Mouse (Mus musculus): Measurements from ENCODE around the gene Bcat2. TPM values are rescaled to one million over a fixed set of nuclear protein-coding genes. Genes with fewer than 3 reads are reported as not detected.

The Bcat2 gene
- total RNA-seq, 2 experiments from 2014 or later, result 20.5 to 23.4 TPM

GRCm38 (mm10) chr7:45574472-45575379, 4.8 kb downstream of the Bcat2 start:
- no peak for DNase-seq (ENCODE audit: extremely low spot score in 1 of 2, low spot score in 1 of 2)

GRCm38 (mm10) chr7:45585923-45586322, 16.0 kb downstream of the Bcat2 start:
- no peak for DNase-seq (ENCODE audit: extremely low spot score in 1 of 2, low spot score in 1 of 2)

DNA sequence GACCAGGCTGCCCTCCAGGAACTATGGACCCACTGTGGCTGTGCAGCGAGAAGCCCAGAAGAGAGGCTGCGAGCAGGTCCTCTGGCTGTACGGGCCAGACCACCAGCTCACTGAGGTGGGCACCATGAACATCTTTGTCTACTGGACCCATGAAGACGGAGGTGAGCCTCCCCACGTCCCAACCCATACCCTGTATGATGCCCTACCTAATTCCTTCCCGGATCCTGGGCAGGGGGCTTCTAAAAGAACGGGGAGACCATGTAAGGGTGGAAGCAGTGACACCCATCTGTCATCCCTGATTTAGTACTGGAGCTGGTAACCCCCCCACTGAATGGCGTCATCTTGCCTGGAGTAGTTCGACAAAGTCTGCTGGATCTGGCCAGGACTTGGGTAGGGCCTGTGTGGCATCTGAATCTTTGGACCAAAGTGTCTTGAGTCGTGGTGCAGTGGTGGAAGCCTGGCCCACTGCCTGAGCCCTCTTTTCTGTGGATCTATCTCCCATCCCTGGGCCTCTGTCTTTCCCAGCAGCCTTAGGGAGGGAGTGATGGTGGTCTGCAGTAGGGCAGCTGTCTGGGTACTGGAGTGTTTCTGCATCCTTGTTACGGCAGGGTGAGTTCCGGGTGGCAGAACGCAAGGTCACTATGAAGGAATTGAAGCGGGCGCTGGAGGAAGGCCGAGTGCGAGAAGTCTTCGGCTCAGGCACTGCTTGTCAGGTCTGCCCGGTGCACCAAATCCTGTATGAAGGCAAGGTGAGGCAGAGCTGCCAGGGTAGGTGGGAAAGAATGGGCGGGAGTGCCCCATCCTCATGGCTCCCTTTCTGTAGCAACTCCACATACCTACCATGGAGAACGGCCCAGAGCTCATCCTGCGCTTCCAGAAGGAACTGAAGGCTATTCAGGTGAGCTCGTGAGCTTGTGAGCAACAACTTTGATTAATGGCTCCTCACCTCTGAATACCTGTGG, 18.0 kb downstream of the Bcat2 start:
- DNase-seq (ENCODE audit: extremely low spot score in 1 of 2, low spot score in 1 of 2), result no peak

DNA sequence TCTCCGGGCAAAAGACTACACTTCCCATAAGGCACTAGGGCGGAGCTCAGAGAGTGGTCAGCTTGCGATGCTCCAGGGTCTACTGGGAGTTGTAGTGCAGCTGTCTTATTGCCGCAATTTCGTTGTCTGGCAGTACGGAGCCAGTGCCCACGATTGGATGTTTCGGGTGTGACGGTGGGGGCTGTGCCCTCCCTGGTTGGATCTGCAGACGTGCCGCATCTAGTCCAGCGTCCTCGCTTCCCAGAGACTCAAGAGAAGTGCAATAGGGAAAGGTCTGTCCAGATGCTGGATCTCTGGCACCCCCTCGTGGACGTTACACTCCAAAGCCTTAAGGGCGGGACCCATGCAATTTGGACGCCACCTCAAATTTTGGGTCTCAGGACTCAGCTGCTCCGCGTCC, 19.2 kb downstream of the Bcat2 start:
- peak; percentile 84 to 90 for DNase-seq (ENCODE audit: extremely low spot score in 1 of 2, low spot score in 1 of 2)

GRCm38 (mm10) chr7:45589898-45590297, 19.9 kb downstream of the Bcat2 start:
- DNase-seq (ENCODE audit: extremely low spot score in 1 of 2, low spot score in 1 of 2), result no peak

GRCm38 (mm10) chr7:45590874-45591273, 20.9 kb downstream of the Bcat2 start:
- no peak for DNase-seq (ENCODE audit: extremely low spot score in 1 of 2, low spot score in 1 of 2)

DNA sequence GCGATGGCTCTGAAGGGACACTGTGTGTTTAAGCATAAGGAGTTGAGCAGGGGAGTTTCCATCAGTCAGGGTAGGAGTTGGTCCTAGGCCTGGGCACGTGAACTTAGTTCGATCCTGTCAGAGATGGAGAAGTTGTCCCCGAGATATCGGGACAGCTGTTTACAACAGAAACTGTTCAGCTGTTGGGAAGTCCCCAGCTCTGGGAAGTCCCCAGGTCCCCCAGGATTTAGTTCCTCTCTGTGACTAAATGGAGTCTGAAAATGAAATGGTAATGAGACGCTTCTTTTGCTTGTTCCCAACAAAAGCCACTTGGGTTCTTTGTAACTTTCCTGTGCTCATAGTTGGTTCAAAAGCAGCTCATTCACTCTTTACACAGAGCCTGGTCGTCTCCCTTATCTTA, 21.9 kb downstream of the Bcat2 start:
- DNase-seq (ENCODE audit: extremely low spot score in 1 of 2, low spot score in 1 of 2), result no peak

DNA sequence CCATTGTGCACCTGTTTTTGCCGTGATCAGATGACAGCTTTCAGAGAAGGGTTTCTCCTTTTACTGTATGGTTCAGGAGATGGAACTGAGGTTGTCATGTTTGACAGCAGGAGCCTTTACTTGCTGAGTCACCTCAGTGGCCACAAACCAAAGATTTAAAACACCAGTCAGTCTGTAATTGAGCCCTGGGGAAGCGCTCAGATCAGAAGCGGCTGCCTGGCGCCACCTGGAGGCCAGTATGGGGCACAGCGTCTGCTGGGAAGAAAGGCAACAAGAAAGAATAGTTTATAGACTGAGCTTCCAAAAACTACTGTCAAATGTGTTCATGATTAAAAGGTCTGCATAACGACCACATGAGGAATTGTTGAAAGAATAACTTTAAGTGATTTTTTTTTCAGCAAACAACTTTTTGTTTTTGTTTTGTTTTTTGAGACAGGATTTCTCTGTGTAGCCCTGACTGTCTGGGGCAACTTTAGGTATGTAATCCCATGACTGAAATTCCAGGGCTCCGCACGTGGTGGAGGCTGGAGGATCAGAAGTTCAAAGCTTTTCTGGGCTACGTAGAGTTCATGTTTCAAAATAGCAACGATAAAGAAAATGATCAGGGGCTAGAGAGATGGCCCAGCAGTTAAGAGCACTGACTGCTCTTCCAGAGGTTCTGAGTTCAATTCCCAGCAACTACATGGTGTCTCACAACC, 23.3 kb downstream of the Bcat2 start:
- DNase-seq (ENCODE audit: extremely low spot score in 1 of 2, low spot score in 1 of 2), result peak; percentile 46 to 76

DNA sequence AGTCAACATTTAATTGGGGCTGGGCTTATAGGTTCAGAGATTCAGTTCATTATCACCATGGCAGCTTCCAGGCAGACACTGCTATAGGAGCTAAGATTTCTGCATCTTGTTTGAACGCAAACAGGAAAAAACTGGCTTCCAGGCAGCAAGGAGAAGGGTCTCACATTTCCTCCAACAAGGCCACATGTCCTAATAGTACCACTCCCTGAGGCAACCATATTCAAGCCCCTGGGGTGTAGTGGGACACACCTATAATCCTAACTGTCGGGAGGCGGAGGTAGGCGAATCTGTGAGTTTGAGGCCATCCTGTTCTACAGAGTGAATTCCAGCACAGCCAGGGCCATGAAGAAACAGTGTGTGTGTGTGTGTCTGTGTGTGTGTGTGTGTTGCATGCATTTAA, 25.2 kb downstream of the Bcat2 start:
- DNase-seq (ENCODE audit: extremely low spot score in 1 of 2, low spot score in 1 of 2), result no peak

DNA sequence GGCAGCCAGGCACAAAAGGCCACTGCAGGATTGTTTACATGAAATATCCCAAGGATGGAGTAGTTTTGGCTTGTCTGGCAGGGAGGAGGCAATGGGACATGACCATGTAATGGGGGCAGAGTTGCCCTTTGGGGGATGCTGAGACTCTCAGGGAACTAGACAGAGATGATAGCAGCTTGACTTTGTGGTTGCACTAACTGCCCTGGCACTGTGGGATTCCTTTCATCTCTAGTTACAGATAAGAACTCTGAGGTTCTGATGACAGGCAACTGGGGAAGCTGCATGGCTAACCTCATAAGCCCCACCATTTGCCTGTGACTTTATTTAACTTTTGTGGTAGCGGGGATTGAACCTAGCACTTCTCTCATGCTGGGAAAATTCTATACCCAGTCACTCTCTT, 26.2 kb downstream of the Bcat2 start:
- no peak for DNase-seq (ENCODE audit: extremely low spot score in 1 of 2, low spot score in 1 of 2)

GRCm38 (mm10) chr7:45597013-45597412, 27.1 kb downstream of the Bcat2 start:
- DNase-seq (ENCODE audit: extremely low spot score in 1 of 2, low spot score in 1 of 2), result no peak

DNA sequence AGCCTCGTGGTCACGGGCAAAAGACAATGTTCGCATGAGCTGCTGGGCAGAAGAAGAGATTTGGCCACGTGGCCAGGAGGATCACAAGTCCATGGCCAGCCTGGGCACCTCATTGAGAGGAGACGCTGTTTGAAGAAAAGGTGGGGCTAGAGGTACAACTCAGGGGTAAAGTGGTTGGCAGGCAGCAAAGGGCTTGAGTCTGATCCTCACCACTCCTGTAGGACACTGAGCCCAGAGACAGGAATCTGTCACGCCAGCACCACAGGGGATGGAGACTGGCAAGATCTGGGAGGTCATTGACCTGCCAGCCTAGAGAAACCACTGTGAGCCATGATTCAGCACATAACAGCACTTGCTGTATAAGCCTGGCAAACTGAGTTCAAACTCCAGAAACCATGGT, 27.6 kb downstream of the Bcat2 start:
- no peak for DNase-seq (ENCODE audit: extremely low spot score in 1 of 2, low spot score in 1 of 2)

GRCm38 (mm10) chr7:45598960-45599879, 29.3 kb downstream of the Bcat2 start:
- DNase-seq (ENCODE audit: extremely low spot score in 1 of 2, low spot score in 1 of 2), result no peak

DNA sequence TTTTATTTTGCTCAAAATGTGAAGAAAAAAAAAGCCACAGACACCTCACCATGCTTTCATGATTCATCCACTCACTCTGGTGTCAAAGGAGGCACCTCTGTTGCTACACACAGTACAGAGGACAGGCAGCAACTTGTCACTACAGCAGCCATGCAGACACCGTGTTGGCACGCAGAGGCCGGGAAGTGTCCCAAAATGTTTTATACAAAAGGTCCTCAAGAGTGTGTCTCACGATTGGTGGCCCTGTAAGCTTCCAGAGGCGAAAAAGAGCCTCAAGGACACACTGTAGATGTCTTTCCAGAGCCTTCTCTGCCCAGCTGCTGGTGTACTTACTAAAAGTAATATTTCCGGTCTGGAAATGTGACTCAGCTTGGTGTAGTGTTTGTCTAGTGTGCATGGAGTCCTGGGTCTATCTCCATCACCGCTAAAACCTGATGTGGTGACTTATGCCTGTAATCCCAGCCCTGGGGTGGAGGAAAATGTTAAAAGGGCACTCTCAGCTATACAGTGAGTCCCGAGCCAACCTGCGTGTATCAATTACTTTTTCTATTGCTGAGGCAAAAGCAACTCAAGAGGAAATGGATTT, 35.8 kb downstream of the Bcat2 start:
- DNase-seq (ENCODE audit: extremely low spot score in 1 of 2, low spot score in 1 of 2), result no peak

DNA sequence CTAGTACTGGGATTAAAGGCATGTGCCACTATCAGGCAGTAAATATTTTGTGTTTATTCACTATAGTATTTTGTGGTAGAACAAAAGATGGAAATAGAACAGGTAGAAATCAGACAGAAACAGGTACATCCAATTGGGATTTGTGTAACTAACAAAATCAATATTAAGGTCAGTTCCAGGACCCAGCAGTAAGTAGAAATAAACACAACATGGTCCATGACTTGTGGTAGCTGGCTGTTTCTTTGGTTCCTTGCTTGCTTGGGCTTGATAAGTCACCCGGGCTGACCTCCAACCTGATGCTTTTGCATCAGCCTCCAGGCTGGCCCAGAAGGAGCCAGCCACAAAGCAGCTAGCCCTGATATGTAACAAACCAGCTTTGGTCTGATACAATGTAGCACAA, 39.6 kb downstream of the Bcat2 start:
- no peak for DNase-seq (ENCODE audit: extremely low spot score in 1 of 2, low spot score in 1 of 2)

DNA sequence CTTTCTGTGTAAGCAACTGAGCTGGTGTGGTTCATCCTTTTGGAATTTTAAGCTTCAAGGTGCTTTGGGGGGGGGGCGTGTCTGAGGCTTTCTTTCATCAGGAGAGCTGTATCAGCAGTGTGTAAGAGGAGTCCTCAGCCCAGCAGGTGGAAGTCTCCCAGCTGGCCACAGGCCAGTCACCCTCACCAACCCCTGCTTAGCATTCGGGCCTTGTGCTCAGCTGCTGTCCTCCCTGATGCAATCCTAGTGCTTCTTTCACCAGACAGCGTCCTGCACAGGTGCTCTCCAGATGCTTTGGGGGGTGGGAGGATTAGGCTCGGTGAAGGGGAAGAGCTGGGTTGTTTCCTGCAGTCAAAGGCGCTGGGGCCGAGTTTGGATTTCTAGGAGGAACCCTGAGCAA, 46.3 kb downstream of the Bcat2 start:
- no peak for DNase-seq (ENCODE audit: extremely low spot score in 1 of 2, low spot score in 1 of 2)

DNA sequence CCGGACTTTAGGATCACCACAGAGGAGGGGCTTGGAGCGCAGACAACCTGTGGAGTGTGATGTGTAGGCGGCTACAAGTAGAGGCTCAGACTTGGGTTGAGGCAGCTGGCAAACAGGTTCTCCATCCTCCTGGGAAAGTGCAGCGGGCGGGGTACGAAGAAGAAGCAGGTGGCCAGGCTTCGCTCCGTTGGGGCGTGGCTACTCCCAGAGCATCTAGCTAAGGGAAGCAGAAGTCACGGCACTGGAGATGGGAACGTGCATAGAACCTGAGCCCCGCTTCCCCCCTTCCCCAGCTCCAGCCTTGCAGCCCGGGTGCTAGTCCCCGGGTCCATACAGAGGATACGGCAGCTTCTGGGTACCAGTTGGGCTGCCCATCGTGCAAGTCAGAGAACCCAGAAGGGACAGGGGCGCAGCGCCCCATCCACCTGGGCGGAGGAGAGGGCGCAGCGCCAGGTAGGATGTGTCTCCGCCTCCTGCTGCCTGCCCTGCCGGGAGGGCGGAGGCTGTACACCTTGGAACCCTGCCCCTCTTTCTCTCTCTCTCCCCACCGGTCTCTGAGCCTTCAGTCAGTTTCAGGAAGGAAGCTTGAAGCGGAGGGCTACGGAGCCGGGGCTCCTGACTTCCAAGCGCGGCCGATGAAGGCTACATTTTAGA, 47.2 kb downstream of the Bcat2 start, which contains the start of gene Fut1:
Gene Fut1, plus strand, starts transcription at position 248 of the 654 bp plus-strand sequence.
- DNase-seq (ENCODE audit: extremely low spot score in 1 of 2, low spot score in 1 of 2), result no peak

DNA sequence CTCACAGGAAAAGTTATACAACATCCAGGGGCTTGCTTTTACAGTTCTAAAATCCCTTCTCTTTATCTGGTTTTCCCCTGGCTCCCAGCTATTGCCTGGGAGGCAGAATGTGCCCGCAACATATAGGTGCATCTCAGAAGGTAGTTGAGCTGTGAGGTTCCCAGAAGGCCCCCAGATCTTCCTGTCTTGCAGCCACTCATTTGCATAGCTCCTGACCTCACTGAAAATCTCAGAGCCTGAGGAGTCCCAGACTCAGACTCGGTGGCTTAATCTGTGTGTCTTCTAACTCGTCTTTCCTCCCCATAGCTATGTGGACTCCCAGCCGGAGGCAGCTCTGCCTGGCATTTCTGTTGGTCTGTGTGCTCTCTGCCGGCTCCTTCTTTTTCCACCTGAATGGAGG, 48.4 kb downstream of the Bcat2 start:
- no peak for DNase-seq (ENCODE audit: extremely low spot score in 1 of 2, low spot score in 1 of 2)

- no peak for DNase-seq (ENCODE audit: extremely low spot score in 1 of 2, low spot score in 1 of 2)
Observed at GRCm38 (mm10) chr7:45619592-45619991, 49.6 kb downstream of the Bcat2 start.
